ENCODE assay signal across 8 mouse cellular contexts in genomic region chr11:97745331-97745721, GRCm38 (mm10). TPM values are rescaled to one million over a fixed set of nuclear protein-coding genes. Genes with fewer than 3 reads are reported as not detected.
A peak's percentile ranks its signal among the peaks of the same experiment; 100 is the strongest.
DNase-seq lines count a peak whose midpoint lies in the region; ATAC-seq and TF ChIP-seq lines count a peak whose summit lies in the region.

No protein-coding gene starts in this region.

- in situ Hi-C loops in ES-E14 (cut with MboI; ENCODE audit: low sequenced_read_pairs in 2 of 2, unreplicated experiment in 2 of 2) = no loop called here

- WGBS in heart, embryonic 14.5 days = 7% methylated on average over 13 of the region's 13 CpGs
- WGBS in forebrain, embryonic 16.5 days = 10% methylated on average over 13 of the region's 13 CpGs
- 6% methylated on average over 13 of the region's 13 CpGs for WGBS in liver, embryonic 16.5 days (ENCODE audit: insufficient replicate concordance)

- ATAC-seq in heart, embryonic 14.5 days (ENCODE audit: insufficient number of reproducible peaks, insufficient read depth, low FRiP score, low read depth) = no peak
- no peak for ATAC-seq in forebrain, embryonic 16.5 days
- ATAC-seq in liver, embryonic 16.5 days (ENCODE audit: low read depth) = no peak
- no peak for ATAC-seq in CD4-positive, CD25-positive, alpha-beta regulatory T cell, adult 4 months

- intact Hi-C loops in heart, postnatal 10 days (cut with DNase I) = no loop called here

- H3K36me3 ChIP-seq in heart, embryonic 14.5 days (ENCODE audit: control insufficient read depth, insufficient read depth, low read length) = peaks cover 42% of the 10 kb centered on the region
- peaks cover 7% of the 10 kb centered on the region; the same call in 1 of the 2 replicates for H3K36me3 ChIP-seq in ES-E14 (ENCODE audit: control insufficient read depth, insufficient read depth, low read length, poor library complexity, severe bottlenecking)
- H3K36me3 ChIP-seq in forebrain, embryonic 16.5 days (ENCODE audit: control insufficient read depth, insufficient read depth) = peaks cover 19% of the 10 kb centered on the region
- peaks cover 11% of the 10 kb centered on the region for H3K36me3 ChIP-seq in liver, embryonic 16.5 days (ENCODE audit: control insufficient read depth, insufficient read depth)

- peak overlapping the region; percentile 83 to 84 for H3K4me3 ChIP-seq in heart, embryonic 14.5 days (ENCODE audit: control insufficient read depth in 1 of 2, insufficient read depth in 1 of 2, low read depth in 1 of 2, low read length in 2 of 2)
- peak overlapping the region; percentile 54 to 91 for H3K4me3 ChIP-seq in ES-E14 (ENCODE audit: insufficient read depth in 1 of 2, low read depth in 1 of 2, low read length in 2 of 2, poor library complexity in 1 of 2, severe bottlenecking in 1 of 2)
- H3K4me3 ChIP-seq in forebrain, embryonic 16.5 days (replicated peaks; ENCODE audit: low read length) = peak overlapping the region; percentile 83
- peak overlapping the region; percentile 85 for H3K4me3 ChIP-seq in liver, embryonic 16.5 days (ENCODE audit: low read depth, low read length)

- H3K4me1 ChIP-seq in heart, embryonic 14.5 days (ENCODE audit: control insufficient read depth in 2 of 2, insufficient read depth in 2 of 2, low read length in 2 of 2) = peaks cover 12 to 19% of the 10 kb centered on the region in 2 experiments
- H3K4me1 ChIP-seq in ES-E14 (ENCODE audit: control insufficient read depth in 2 of 2, insufficient read depth in 2 of 2, low read length in 2 of 2, poor library complexity in 1 of 2) = peaks cover 0 to 22% of the 10 kb centered on the region in 2 experiments; a peak in 2 of 4 replicates
- H3K4me1 ChIP-seq in forebrain, embryonic 16.5 days (replicated peaks; ENCODE audit: control insufficient read depth, insufficient read depth, low read length) = peaks cover 17% of the 10 kb centered on the region
- H3K4me1 ChIP-seq in liver, embryonic 16.5 days (ENCODE audit: control insufficient read depth, low read depth, low read length) = peaks cover 24% of the 10 kb centered on the region

- no peak overlapping the region; the same call in 1 of the 2 replicates for H3K9ac ChIP-seq in heart, embryonic 14.5 days (ENCODE audit: low read length)
- H3K9ac ChIP-seq in ES-E14 (ENCODE audit: insufficient read depth, low read depth, low read length, poor library complexity, severe bottlenecking) = peak overlapping the region; percentile 32; the same call in 1 of the 2 replicates
- H3K9ac ChIP-seq in forebrain, embryonic 16.5 days (replicated peaks; ENCODE audit: low read depth, low read length) = peak overlapping the region; percentile 78
- peak overlapping the region; percentile 92 for H3K9ac ChIP-seq in liver, embryonic 16.5 days (ENCODE audit: low read depth, low read length)

- H3K9me3 ChIP-seq in heart, embryonic 14.5 days (ENCODE audit: control insufficient read depth, low read length) = no peaks in the 10 kb centered on the region
- H3K9me3 ChIP-seq in ES-E14 (ENCODE audit: control insufficient read depth, insufficient read depth, low read depth, low read length) = no peaks in the 10 kb centered on the region
- no peaks in the 10 kb centered on the region for H3K9me3 ChIP-seq in forebrain, embryonic 16.5 days (ENCODE audit: control insufficient read depth, low read length)
- H3K9me3 ChIP-seq in liver, embryonic 16.5 days (replicated peaks; ENCODE audit: control insufficient read depth, low read length) = no peaks in the 10 kb centered on the region

- no peak for DNase-seq in heart, postnatal 10 days
- no peak for DNase-seq in ES-E14 (ENCODE audit: low read depth, low spot score)
- no peak for DNase-seq in adrenal gland, adult 2 months
- DNase-seq in kidney, postnatal 4 days = no peak

- no peak overlapping the region for H3K27ac ChIP-seq in heart, embryonic 14.5 days (replicated peaks in 1 of 2; ENCODE audit: control insufficient read depth in 1 of 2, insufficient read depth in 1 of 2, low read depth in 2 of 2, low read length in 2 of 2)
- no peak overlapping the region for H3K27ac ChIP-seq in ES-E14 (ENCODE audit: insufficient read depth, low read depth, low read length, poor library complexity, severe bottlenecking)
- peak overlapping the region; percentile 16; the same call in 1 of the 2 replicates for H3K27ac ChIP-seq in forebrain, embryonic 16.5 days (ENCODE audit: low read length)
- no peak overlapping the region; the same call in 1 of the 2 replicates for H3K27ac ChIP-seq in liver, embryonic 16.5 days (ENCODE audit: low read length)

- no peaks in the 10 kb centered on the region for H3K27me3 ChIP-seq in heart, embryonic 14.5 days (ENCODE audit: control insufficient read depth, insufficient read depth, low read length)
- H3K27me3 ChIP-seq in forebrain, embryonic 16.5 days (replicated peaks; ENCODE audit: control insufficient read depth, insufficient read depth, low read length) = no peaks in the 10 kb centered on the region
- H3K27me3 ChIP-seq in liver, embryonic 16.5 days (ENCODE audit: control insufficient read depth, insufficient read depth, low read depth, low read length) = no peaks in the 10 kb centered on the region

- peak overlapping the region; percentile 94 for H3K4me2 ChIP-seq in heart, embryonic 14.5 days (ENCODE audit: low read length)
- peak overlapping the region; percentile 46 for H3K4me2 ChIP-seq in forebrain, embryonic 16.5 days (ENCODE audit: low read length)
- peak overlapping the region; percentile 89 for H3K4me2 ChIP-seq in liver, embryonic 16.5 days (ENCODE audit: low read depth, low read length)

TF ChIP-seq in ES-E14, 5 proteins besides CTCF, POLR2A, EP300 and RAD21:
- TF ChIP-seq ZNF384 (IDR thresholded peaks at IDR 0.05; ENCODE audit: low read depth, low read length) (no peak), CHD2 (IDR thresholded peaks at IDR 0.05; ENCODE audit: low read depth, low read length) (no peak), ZC3H11A (IDR thresholded peaks at IDR 0.05; ENCODE audit: borderline replicate concordance, low read depth, low read length) (no peak)
TF ChIP-seq in ES-E14: peak in this region for 0.

RNA-seq across cellular contexts. Expression of gene Pip4k2b, which starts 0.8 kb away (rescaled TPM):
- 0.80 and 1.1 TPM in 2 replicates for polyA plus RNA-seq in heart, embryonic 14.5 days (2014; fragmentation: Nextera tagmentation; extraction: Ambion mirVana)
- total RNA-seq in heart, postnatal 10 days (2021) = 10 to 100 TPM; 19.4 to 26.7 TPM
- total RNA-seq in ES-E14 (2012; rRNA removed) = 26.5 and 31.3 TPM in 2 replicates
- 4.1 and 4.7 TPM in 2 replicates for polyA plus RNA-seq in forebrain, embryonic 16.5 days (2015; fragmentation: Nextera tagmentation; extraction: Ambion mirVana)
- polyA plus RNA-seq in liver, embryonic 16.5 days (2015; fragmentation: Nextera tagmentation; extraction: Ambion mirVana) = 0.35 and 0.65 TPM in 2 replicates
- 10 to 100 TPM; 26.9 to 27.2 TPM for total RNA-seq in adrenal gland, adult 2 months (2021)
- 12.8 and 14.7 TPM in 2 replicates for polyA plus RNA-seq in adrenal gland, adult 2 months (2012; rRNA removed)
- 1 to 10 TPM; 1.4 to 2.2 TPM for polyA plus RNA-seq in CD4-positive, CD25-positive, alpha-beta regulatory T cell, adult 4 months (2017; shearing (Covaris generic))

RNA-seq across cellular contexts. Expression of gene Cwc25, which starts 21.0 kb away (rescaled TPM):
- 9.0 and 9.8 TPM in 2 replicates for polyA plus RNA-seq in heart, embryonic 14.5 days (2014; fragmentation: Nextera tagmentation; extraction: Ambion mirVana)
- total RNA-seq in heart, postnatal 10 days (2021) = 10 to 100 TPM; 10.8 to 11.8 TPM
- 14.0 and 18.5 TPM in 2 replicates for total RNA-seq in ES-E14 (2012; rRNA removed)
- polyA plus RNA-seq in forebrain, embryonic 16.5 days (2015; fragmentation: Nextera tagmentation; extraction: Ambion mirVana) = 17.1 and 19.5 TPM in 2 replicates
- 5.4 and 6.0 TPM in 2 replicates for polyA plus RNA-seq in liver, embryonic 16.5 days (2015; fragmentation: Nextera tagmentation; extraction: Ambion mirVana)
- 10 to 100 TPM; 17.5 to 28.9 TPM for total RNA-seq in adrenal gland, adult 2 months (2021)
- polyA plus RNA-seq in adrenal gland, adult 2 months (2012; rRNA removed) = 5.1 and 6.5 TPM in 2 replicates
- 10 to 100 TPM; 25.2 to 33.8 TPM for polyA plus RNA-seq in CD4-positive, CD25-positive, alpha-beta regulatory T cell, adult 4 months (2017; shearing (Covaris generic))

RNA-seq across cellular contexts. Expression of gene 1700001P01Rik, which starts 30.4 kb away (rescaled TPM):
- polyA plus RNA-seq in heart, embryonic 14.5 days (2014; fragmentation: Nextera tagmentation; extraction: Ambion mirVana) = not detected in 2 replicates
- total RNA-seq in heart, postnatal 10 days (2021) = not detected
- 2.3 TPM in 2 replicates for total RNA-seq in ES-E14 (2012; rRNA removed)
- polyA plus RNA-seq in forebrain, embryonic 16.5 days (2015; fragmentation: Nextera tagmentation; extraction: Ambion mirVana) = 0.57 and 0.85 TPM in 2 replicates
- not detected in 2 replicates for polyA plus RNA-seq in liver, embryonic 16.5 days (2015; fragmentation: Nextera tagmentation; extraction: Ambion mirVana)
- under 1 TPM in 1 of 2 experiments, not detected in 1; 0.49 TPM for total RNA-seq in adrenal gland, adult 2 months (2021)
- polyA plus RNA-seq in adrenal gland, adult 2 months (2012; rRNA removed) = not detected in 2 replicates
- not detected for polyA plus RNA-seq in CD4-positive, CD25-positive, alpha-beta regulatory T cell, adult 4 months (2017; shearing (Covaris generic))

RNA-seq across cellular contexts. Expression of gene Rpl23, which starts 36.9 kb away (rescaled TPM):
- polyA plus RNA-seq in heart, embryonic 14.5 days (2014; fragmentation: Nextera tagmentation; extraction: Ambion mirVana) = 499 and 536 TPM in 2 replicates
- total RNA-seq in heart, postnatal 10 days (2021) = 100 to 1,000 TPM; 677 to 703 TPM
- 1,213 and 1,430 TPM in 2 replicates for total RNA-seq in ES-E14 (2012; rRNA removed)
- polyA plus RNA-seq in forebrain, embryonic 16.5 days (2015; fragmentation: Nextera tagmentation; extraction: Ambion mirVana) = 298 and 306 TPM in 2 replicates
- polyA plus RNA-seq in liver, embryonic 16.5 days (2015; fragmentation: Nextera tagmentation; extraction: Ambion mirVana) = 232 and 261 TPM in 2 replicates
- total RNA-seq in adrenal gland, adult 2 months (2021) = 100 to 1,000 TPM; 700 to 846 TPM
- polyA plus RNA-seq in adrenal gland, adult 2 months (2012; rRNA removed) = 13.7 and 14.2 TPM in 2 replicates
- 1,000 to 10,000 TPM in 1 of 2 experiments, 100 to 1,000 TPM in 1; 884 to 1,093 TPM for polyA plus RNA-seq in CD4-positive, CD25-positive, alpha-beta regulatory T cell, adult 4 months (2017; shearing (Covaris generic))

RNA-seq across cellular contexts. Expression of gene Psmb3, which starts 42.1 kb away (rescaled TPM):
- 430 and 441 TPM in 2 replicates for polyA plus RNA-seq in heart, embryonic 14.5 days (2014; fragmentation: Nextera tagmentation; extraction: Ambion mirVana)
- total RNA-seq in heart, postnatal 10 days (2021) = 100 to 1,000 TPM; 184 to 186 TPM
- 522 and 677 TPM in 2 replicates for total RNA-seq in ES-E14 (2012; rRNA removed)
- 403 and 431 TPM in 2 replicates for polyA plus RNA-seq in forebrain, embryonic 16.5 days (2015; fragmentation: Nextera tagmentation; extraction: Ambion mirVana)
- 200 and 219 TPM in 2 replicates for polyA plus RNA-seq in liver, embryonic 16.5 days (2015; fragmentation: Nextera tagmentation; extraction: Ambion mirVana)
- total RNA-seq in adrenal gland, adult 2 months (2021) = 100 to 1,000 TPM; 224 to 239 TPM
- 247 and 261 TPM in 2 replicates for polyA plus RNA-seq in adrenal gland, adult 2 months (2012; rRNA removed)
- polyA plus RNA-seq in CD4-positive, CD25-positive, alpha-beta regulatory T cell, adult 4 months (2017; shearing (Covaris generic)) = 100 to 1,000 TPM; 453 to 558 TPM
